Mouse (Mus musculus): ENCODE data around the gene Rrp8.
"Not testable (repeated sequence)": the region's sequence is repeated elsewhere in the genome, so short reads cannot be mapped to it uniquely, and the experiment has no call there.

Rrp8 gene

DNA sequence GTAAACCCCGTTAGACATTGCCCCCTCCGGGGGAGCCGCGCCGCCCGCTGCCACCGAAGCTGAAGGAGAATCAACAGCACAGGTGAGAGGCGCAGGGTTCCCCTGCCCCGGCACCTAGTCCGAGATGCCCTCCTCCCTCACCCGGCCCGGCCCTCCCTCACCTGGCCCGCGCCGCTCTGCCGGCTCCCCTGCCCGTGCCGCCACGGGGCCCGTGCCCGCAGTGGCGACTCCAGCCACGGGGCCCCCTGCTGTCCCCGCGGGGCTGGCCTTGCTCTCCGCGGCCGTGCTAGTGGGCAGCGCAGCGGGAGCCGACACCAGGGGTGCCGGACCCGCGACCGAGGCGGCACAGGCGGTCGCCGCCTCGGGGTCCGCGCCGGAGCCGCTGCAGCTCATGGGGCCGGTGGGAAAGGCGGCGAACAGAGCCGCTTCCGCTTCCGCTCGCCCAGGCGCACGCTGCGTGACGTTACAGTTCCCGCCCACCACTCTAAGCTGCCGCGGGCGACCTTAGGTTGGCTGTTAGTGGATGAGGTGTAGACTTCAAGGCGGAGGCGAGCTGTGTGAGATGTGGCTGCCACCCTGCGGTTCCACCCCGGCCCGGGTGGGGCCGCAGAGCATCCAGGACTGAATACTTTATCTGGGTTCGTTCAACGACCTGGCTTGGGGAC is 6.9 kb upstream of the Rrp8 start, which contains the start of gene Taf10:
TSS of gene Taf10 (minus strand) at position 436 of the 665 bp plus-strand sequence.
- peak; percentile 59 for DNase-seq (ENCODE audit: low spot score)

DNA sequence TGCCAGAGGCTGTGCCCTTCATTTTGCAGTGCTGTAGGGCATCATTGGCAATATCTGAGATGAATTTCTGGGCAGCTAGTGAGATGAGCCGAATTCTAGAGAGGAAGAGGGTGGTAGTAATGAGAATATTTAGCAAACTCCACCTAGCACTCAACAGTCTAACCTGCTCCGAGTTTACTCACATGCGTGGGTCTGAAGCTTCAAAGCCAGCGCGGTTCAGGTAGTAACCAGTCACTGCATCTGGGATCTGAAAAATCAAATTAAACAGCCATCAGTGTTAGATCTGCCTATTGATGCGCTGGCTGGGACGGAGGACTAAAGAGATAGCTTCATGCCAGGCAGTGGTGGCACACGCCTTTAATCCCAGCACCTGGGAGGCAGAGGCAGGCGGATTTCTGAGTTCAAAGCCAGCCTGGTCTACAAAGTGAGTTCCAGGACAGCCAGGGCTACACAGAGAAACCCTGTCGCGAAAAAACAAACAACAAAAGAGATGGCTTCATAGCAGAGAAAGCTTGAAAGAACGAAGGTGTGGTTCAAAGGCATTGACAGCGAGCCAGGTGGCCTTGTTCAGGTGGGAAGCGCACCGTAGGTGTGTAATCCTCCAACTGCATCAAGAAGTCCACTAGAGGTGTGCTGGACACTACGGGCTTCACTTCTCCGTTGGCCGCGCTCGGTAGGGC is 6.2 kb upstream of the Rrp8 start:
- DNase-seq (ENCODE audit: low spot score) = not testable (repeated sequence)

GRCm38 (mm10) chr7:105742539-105743215 is 5.5 kb upstream of the Rrp8 start:
- DNase-seq (ENCODE audit: low spot score) = not testable (repeated sequence)

- DNase-seq (ENCODE audit: low spot score) = no peak
These were observed 4.8 kb upstream of the Rrp8 start for GRCm38 (mm10) chr7:105741978-105742377.

- DNase-seq (ENCODE audit: low spot score) = no peak
These were observed 3.7 kb upstream of the Rrp8 start for GRCm38 (mm10) chr7:105740851-105741250.

- no peak for DNase-seq (ENCODE audit: low spot score)
These were observed 3.1 kb upstream of the Rrp8 start for GRCm38 (mm10) chr7:105740089-105740795.

DNA sequence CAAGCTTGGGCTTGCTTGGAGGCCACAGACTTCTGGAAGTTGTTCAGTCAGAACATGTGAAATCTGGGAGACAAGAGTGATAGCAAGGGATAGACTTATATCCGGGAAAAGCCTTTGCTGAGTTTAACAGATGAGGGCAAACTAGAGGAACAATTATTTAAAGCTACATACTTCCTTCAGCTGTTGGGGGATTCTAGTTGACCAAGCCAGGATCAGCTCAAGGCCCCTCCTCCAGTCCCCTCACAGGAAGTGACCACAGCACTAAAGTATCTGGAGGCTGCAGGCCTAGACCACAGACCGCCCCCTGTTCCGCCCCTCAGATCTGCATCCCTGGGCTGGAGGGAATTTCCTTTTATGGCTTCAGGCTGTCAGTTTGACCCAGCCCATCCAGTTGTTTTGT is 1.8 kb upstream of the Rrp8 start:
- no peak for DNase-seq (ENCODE audit: low spot score)

DNA sequence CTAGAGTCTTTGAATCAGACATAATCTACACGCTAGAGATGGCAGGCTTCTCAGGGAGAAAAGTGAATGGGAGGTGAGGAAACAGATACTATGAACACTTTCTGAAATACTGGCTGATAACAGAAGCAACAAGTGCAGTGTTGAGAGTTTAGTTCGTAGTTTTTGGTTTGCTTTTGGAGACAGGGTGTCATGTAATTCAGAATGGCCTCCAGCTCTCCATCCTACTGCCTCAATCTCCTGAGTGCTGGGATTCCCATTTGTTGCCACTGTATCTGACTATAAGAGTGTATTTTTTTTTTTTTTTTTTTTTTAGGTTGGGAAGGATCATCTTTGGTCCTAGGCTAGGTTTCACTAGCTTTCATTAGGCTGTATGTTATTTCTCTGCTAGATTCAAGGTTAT is 1.1 kb upstream of the Rrp8 start:
- no peak for DNase-seq (ENCODE audit: low spot score)

DNA sequence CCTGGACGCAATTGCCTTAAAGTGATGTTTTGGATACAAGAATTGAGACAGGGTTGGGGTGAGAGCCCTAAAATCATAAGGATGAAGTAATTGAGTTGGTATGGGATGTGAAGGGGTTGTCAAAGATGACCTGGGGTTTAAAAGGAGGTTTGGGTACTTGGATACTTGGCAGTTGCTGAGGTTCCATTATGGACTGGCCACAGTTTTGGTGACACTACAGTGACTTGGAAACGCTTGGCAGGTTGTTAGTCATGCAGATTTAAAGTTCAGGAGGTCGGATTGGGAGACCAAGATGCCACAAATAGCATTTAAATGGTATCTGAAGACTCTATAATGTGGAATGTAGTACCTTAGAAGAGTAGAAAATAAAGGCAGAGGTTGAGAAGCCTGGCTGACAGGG is 463 bp upstream of the Rrp8 start:
- no peak for DNase-seq (ENCODE audit: low spot score)

GRCm38 (mm10) chr7:105736264-105736901 is 802 bp downstream of the Rrp8 start, which contains the start of gene Ilk:
Ilk (plus strand) TSS chr7:105736592.
- peak; percentile 78 for DNase-seq (ENCODE audit: low spot score)

DNA sequence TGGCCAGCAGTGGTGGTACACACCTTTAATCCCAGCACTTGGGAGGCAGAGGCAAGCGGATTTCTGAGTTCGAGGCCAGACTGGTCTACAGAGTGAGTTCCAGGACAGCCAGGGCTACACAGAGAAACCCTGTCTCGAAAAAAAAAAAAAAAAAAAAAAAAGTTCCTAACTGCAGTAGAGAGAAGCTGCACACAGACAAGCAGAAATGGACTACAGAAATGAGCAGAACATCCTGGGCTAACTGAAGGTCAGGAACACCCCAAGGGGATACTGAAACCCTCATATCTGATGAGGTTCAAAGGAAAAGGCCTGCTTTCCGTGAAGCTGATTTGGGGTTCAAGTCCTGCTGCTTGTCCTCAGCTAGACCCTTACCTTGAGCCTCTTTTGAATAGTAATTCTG is 1.7 kb downstream of the Rrp8 start:
- DNase-seq (ENCODE audit: low spot score) = not testable (repeated sequence)

GRCm38 (mm10) chr7:105734826-105735225 is 2.4 kb downstream of the Rrp8 start:
- DNase-seq (ENCODE audit: low spot score) = no peak

- no peak for DNase-seq (ENCODE audit: low spot score)
These were observed 3.3 kb downstream of the Rrp8 start for GRCm38 (mm10) chr7:105733836-105734235.

DNA sequence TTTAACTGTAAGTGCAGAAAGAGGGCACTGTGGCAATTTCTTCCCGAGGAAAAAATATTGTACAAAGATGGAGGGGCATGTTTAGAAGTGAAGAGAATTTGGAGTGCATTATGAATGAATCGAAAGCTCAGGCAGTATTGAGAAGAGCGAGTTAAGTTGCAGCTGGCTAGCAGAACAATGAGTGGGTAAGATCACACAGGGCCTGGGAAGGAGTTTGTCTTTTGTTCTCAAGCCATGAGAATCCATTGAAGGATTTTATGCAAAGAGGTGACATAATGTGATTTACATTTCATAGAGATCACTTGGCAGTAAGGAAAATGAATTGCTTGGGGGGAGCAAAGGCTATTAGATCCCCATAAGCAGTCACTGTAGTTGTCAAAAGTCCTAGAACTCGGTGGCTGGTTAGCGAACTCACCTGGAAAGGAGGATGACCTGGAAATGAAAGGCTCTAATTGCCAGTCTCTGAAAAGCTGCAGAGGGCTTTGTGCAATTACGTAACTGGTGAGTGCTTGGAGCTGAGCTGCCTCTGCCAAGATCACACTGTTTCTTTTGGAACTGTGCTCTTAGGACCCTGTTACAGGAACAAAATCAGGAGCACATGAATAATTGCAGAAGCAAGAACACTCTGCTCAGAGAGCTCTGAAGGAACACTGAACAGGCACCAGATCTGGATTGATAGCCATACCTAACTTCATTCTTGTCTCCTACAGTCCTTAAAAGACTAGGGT is 8.3 kb downstream of the Rrp8 start:
- no peak for DNase-seq (ENCODE audit: low spot score)

DNA sequence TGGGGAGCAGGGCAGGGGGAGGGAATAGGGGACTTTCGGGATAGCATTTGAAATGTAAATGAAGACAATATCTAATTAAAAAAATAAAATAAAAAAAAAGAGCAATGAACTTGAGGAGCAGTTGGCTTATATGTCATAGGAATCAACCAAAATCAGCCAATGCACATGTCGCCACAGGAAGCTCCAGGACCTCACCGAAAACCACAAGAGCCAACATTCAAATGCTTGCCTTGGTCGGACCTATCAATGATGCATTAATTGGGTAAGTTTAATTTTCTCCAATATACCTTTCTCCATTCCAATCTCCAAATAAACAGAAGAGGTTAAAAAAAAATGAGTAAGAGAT is 10.2 kb downstream of the Rrp8 start:
- DNase-seq (ENCODE audit: low spot score) = no peak

GRCm38 (mm10) chr7:105726144-105726979 is 10.8 kb downstream of the Rrp8 start:
- DNase-seq (ENCODE audit: low spot score) = no peak

DNA sequence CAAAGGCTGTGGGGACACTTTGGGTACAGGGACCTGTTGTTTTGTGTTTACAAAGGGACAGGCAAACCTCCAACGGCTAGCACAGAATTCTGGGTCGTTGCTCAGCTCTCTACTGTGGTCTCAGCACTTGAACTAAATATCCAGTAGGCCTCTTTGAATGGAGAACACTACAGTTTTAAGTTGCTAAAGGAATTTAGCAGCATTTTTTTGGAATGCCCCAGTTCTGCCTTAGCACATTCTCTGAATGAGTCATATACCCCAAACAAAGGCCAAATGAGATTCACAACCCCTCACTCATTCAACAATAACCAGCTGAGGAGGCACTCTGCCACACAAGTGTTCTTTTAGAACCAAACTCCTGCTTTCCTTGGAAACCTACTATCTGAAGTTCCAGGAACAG is 15.3 kb downstream of the Rrp8 start:
- no peak for DNase-seq (ENCODE audit: low spot score)

GRCm38 (mm10) chr7:105715366-105715765 is 21.8 kb downstream of the Rrp8 start:
- DNase-seq (ENCODE audit: low spot score) = no peak

GRCm38 (mm10) chr7:105708733-105709132 is 28.5 kb downstream of the Rrp8 start:
- DNase-seq (ENCODE audit: low spot score) = no peak

DNA sequence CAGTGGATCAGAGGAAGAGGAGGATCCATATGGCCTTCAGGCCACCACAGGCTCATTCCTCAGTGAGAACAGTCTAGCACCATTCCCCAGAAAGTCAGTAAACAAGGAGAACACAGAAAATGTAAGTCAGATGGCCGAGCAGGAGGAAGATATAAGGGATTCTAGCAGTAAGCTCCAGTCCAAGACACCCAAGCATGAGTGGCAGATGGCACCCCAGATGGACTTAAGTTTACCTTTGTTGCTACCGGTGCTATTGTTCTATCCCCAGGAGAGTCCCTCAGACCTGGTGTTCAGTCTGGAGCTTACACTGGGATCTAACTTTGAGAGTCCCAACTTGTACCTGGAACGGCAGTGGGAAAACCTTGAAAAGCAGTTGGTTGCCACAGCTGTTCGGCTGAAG is 33.4 kb downstream of the Rrp8 start:
- no peak for DNase-seq (ENCODE audit: low spot score)

Data from urinary bladder, postnatal 10 days (tissue).